Mouse (Mus musculus) lung, postnatal 0 days (tissue): ENCODE results near the gene Ell.

Source experiments
- CTCF ChIP-seq: IDR thresholded peaks from 2 replicates; pipeline ENCODE4 v1.5.1; 2016; ENCODE audit warnings: antibody characterized with exemption, mild to moderate bottlenecking
- EP300 ChIP-seq: IDR thresholded peaks from 2 replicates; pipeline ENCODE4 v1.6.1; 2016; ENCODE audit warnings: antibody characterized with exemption, mild to moderate bottlenecking, control low read depth

DNA sequence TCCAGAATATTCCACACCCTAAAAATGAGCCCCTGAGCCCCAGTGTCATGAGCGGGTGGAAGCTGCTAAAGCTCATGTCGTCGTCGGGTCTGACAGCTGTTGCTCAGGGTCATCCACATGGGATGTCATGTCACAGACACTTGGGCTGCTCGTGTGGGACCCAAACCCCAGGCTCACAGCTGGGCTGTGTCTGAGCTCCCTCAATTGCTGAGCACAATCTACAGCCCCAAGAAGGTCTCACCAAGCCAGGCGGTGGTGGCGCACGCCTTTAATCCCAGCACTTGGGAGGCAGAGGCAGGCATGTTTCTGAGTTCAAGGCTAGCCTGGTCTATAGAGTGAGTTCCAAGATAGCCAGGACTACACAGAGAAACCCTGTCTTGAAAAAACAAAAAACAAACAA lies 76.0 kb downstream of the Ell start:
- TF ChIP-seq CTCF (no peak), EP300 (no peak)
